Mouse (Mus musculus) heart, postnatal 36 days (tissue): ENCODE data around the gene Tdrkh. TPM values are rescaled to one million over a fixed set of nuclear protein-coding genes. Genes with fewer than 3 reads are reported as not detected.

Experiments
- DNase-seq, 2 experiments: peaks; one replicate each; pipeline ENCODE4 v3.0.0; 2021 to 2022
- intact Hi-C: fragments of 180-260 bp; cut with DNase I; formaldehyde crosslinking; loops from one replicate; pipeline ENCODE4 v1.15.1; 2025
- total RNA-seq, 2 experiments: library from RNA; stranded (reverse); gene quantifications; 2 replicates each; pipeline ENCODE4 v1.2.3; 2021

Tdrkh gene
- total RNA-seq, result 1 to 10 TPM; 4.0 to 5.1 TPM

DNA sequence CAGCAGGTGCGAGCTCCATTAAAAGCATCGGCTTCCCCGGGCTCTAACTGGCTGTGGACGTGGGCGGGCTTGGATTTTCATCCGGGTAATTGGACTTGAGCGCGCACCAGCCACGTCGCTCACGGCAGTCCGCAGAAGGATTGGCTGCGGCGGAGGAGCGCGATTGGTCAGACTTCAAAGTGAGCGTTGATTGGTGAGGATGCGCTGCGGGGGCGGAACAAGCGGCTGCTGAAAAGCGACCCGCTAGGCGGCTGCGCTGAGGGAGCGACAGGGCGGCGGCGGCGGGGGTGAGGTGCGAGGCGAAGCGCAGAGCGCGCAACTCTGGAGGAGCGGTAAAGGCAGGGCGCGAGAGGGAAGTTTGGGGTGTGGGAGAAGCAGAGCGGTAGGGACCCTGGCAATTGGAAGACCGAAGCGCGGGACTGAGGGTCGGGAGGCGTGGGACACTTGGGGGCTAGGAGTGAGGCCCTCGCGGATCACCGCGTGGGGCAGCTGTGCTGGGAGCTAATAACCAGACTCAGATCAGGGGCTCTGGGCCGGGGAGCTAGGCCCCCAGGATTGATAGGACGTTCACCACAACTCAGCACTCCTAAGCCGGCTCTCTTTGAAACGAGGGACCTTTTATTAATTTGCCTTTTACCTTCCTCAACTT, at the start of gene Tdrkh:
Gene Tdrkh, plus strand, starts transcription at position 243 of the 649 bp plus-strand sequence.
- intact Hi-C loops, result no loop called here
- DNase-seq, result peak; percentile 85 to 86

- intact Hi-C loops, result no loop called here
- peak; percentile 24 to 48 for DNase-seq
Measured at GRCm38 (mm10) chr3:94363291-94364153, 49.6 kb upstream of the Tdrkh start.

- no peak for DNase-seq
- intact Hi-C loops, result no loop called here
Measured at GRCm38 (mm10) chr3:94364154-94364526, 48.9 kb upstream of the Tdrkh start.

DNA sequence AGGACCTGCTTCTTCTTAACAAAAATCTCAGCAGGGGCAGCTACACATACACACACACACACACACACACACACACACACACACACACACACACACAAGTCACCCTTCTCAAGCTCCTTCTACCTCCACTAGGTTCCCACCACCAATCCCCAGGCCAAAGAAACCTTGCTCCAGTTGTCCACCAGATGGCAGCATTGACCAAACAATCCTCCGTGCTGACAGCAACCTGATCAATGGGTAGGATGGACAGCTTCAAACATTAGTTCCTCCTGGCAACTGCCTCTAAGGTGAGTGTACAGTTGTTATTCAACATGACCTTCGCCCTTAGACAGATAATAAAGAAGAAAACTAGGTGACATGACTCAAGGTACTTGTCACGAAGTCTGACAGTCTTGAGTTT, 46.3 kb upstream of the Tdrkh start:
- peak; percentile 72 to 76 for DNase-seq
- intact Hi-C loops, result loop anchor here (2.0 to 5.0 kb wide), 4 partner anchors 76 to 536 kb away; partner anchors contain the start of genes Mrpl9 and Oaz3

DNA sequence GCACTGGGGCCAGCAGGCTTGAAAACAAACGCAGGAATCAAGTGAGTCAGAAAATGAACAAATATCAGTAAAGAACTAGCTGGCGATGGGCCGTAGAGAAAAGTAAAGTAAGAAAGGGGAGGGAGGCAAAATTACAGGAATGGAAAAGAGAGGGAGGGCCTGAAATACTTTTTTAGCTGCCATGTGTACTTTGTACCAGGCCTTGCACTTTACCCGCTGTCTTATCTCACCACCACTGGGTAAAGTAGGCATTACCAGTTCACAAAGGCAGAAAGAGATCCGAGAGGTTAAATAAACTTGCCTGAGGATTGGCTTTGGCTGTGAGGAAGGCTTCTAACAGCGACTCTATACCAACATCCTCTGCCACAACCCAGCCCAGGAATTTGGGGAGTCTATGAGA, 45.6 kb upstream of the Tdrkh start:
- no peak for DNase-seq
- intact Hi-C loops, result loop anchor here (2.0 to 5.0 kb wide), 4 partner anchors 75 to 535 kb away; partner anchors contain the start of genes Mrpl9 and Oaz3

GRCm38 (mm10) chr3:94368631-94369030, 44.4 kb upstream of the Tdrkh start:
- DNase-seq, result no peak
- intact Hi-C loops, result loop anchor here (5.0 kb wide), 1 partner anchor 74 kb away; the partner anchor contains the start of genes Mrpl9 and Oaz3

DNA sequence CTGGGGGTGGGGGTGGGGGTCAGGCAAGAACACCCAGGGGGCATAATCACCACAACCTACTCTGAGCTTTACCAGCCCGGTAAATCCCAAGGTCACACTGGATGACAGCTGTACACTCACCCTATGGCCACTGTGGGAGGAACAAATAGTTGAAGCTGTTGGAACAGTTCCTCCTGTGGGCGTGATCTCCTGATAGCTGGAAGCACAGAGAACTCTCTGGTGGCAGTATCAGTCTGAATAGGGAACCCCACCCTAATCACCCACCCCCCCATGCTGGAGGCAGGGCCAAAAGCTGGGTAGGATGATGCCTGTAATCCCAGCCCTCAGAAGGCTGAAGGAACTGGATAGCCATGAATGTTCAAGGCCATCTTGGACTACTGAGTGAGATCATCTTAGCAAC, 43.4 kb upstream of the Tdrkh start:
- intact Hi-C loops, result loop anchor here (5.0 kb wide), 1 partner anchor 73 kb away; the partner anchor contains the start of genes Mrpl9 and Oaz3
- no peak for DNase-seq

DNA sequence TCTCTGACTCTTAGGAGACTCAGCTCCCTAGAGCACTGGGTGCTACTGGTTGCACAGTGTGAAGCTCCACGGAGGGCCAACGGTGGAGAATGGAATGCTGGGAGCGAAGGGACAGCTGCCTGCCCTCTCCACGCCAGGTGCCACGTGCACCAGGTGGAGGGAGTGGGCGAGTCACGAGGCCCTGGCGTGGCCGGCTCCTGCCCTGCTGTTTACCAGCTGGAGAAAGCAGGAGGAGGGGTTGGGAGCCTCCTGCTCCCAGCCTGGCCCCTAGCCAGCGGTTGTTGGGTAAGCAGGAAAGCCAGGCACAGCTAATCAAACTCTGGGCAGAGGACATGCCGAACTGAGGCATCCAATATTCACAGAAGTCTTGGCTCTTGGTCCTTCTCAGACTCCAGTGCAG, 41.4 kb upstream of the Tdrkh start:
- DNase-seq, result peak; percentile 74 to 78
- intact Hi-C loops, result no loop called here

DNA sequence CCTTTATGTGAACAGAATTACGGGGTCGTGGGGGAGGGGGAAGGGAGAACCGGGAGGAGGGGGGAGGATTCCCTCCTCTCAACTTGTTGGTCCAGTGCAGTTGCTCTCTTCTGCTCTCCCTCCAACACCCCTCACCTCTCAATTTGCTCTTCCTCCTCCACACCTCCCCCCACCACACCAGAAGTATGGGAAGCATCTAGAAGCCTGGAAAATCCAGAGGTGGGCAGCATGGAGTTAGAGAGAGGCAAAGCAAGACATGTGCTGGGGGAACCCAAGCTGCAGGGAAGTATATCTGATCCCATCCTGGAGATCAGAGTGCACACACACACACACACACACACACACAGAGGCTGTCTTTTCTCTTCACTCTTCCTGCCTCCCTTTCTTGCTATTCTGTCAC, 41.0 kb upstream of the Tdrkh start:
- intact Hi-C loops, result no loop called here

DNA sequence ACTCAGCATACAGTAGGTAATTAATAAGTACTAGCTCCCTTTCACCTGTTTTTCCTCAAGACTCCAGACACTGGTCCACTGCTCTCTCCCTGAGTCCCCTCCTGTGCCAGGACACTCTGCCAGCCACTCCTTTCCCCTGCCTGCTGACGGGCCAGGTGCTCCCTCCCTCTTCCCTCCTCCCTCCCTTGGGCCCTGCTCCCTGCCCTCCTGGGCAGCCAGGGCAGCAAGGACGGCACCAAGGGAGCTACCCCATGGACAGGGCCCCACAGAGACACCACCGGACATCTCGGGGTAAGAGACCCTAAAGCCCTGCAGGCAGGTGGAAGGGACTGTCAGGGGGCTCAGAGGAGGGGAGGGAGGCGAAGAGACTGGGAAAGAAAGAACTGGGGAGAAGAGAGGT, 40.4 kb upstream of the Tdrkh start, which contains the start of gene Rorc:
Gene Rorc, plus strand, starts transcription at position 154 of the 400 bp plus-strand sequence.
- intact Hi-C loops, result no loop called here
- peak; percentile 39 to 47 for DNase-seq

More for the DNA sequence above, 41.0 kb upstream of the Tdrkh start:
- DNase-seq, result no peak

GRCm38 (mm10) chr3:94373090-94373489, 40.0 kb upstream of the Tdrkh start:
- no peak for DNase-seq
- intact Hi-C loops, result no loop called here

- intact Hi-C loops, result no loop called here
- no peak for DNase-seq
Measured at GRCm38 (mm10) chr3:94373597-94374011, 39.5 kb upstream of the Tdrkh start.

DNA sequence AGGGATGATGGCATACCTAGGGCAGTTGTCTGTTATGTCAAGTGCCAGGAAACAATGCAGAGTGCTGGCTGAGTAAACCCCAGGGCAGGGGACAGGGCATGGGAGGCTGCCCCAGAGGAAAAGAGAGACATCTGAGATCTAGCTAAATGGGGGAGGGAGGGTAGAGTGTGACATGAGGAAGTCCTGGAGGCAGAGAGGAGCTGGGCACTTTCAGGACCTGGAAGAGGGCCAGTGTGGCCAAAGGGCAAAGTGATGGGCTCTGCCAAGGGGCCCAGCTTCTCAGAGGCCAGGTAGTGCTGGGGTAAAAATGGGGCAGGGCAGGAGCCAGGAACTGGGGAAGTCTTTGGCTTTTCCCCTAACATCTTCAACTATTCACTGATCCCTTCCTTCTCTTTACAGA, 38.4 kb upstream of the Tdrkh start:
- no peak for DNase-seq
- intact Hi-C loops, result no loop called here

- intact Hi-C loops, result no loop called here
- DNase-seq, result no peak
Measured at GRCm38 (mm10) chr3:94375146-94375545, 37.9 kb upstream of the Tdrkh start.

DNA sequence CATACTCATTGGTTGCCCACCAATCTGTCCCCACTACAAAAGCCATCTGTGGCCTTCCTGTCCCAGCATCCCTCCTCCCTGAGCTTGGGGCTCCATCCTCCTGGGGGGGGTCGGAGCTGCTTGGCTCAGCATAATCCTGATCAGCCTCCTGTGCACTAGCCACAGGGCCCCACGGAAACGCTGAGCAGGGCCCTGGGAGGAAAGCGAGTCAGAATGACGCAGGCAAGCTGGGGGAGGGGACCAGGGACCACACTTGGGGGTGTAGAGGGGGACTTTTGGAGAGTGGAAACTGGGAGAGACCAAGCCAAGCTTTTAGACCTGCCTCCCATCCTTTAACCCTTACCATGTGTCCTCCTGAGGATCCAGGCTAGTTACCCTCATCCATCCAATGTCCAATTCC, 37.2 kb upstream of the Tdrkh start:
- no peak for DNase-seq
- intact Hi-C loops, result no loop called here

GRCm38 (mm10) chr3:94377028-94377923, 35.8 kb upstream of the Tdrkh start:
- intact Hi-C loops, result no loop called here
- no peak for DNase-seq

GRCm38 (mm10) chr3:94379831-94380510, 33.1 kb upstream of the Tdrkh start:
- no peak for DNase-seq
- intact Hi-C loops, result no loop called here

GRCm38 (mm10) chr3:94382308-94382707, 30.8 kb upstream of the Tdrkh start:
- intact Hi-C loops, result no loop called here
- no peak for DNase-seq

DNA sequence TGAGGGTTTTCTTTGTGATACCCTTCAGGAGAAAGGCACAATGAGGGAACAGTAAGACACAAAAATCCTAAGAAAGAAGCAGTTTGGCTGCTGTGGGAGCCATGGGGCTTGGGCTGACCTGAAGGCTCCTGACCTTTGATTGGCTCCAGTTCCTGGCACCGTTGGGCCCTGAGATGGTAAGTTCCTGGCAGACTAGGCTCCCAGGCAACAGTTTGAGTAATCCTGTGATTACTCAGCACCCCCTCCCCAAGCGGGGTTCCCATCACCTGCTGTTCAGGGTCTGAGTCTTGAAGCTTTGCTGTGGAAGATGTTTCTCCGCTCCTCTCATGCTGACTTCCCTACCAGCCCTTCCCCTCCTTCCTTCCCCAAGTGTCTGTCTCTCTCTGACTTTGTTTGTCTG, 29.6 kb upstream of the Tdrkh start:
- intact Hi-C loops, result no loop called here
- no peak for DNase-seq

GRCm38 (mm10) chr3:94386671-94387070, 26.4 kb upstream of the Tdrkh start:
- intact Hi-C loops, result no loop called here
- no peak for DNase-seq
